Comparison of ENCODE assay signal across 8 mouse cellular contexts in the genomic region with DNA sequence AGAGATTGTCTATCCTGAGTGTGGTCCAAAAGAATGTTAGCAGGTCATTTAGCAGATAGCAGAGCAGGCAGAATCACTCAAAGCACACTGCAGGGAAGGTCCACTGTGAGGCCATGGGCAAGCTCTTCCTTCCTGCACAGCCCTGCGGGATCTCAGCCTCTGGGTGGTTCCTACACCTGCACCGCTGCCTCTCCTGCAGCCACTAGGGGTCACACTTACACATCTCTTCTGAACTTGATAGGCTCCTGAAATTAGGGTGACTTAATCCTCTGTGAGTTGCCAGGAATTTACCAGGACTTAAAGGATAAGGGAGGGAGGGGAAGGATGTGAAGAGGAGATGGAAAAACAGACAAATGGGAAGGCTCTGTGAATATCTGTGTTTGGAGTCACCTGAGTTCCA.
DNase-seq lines count a peak whose midpoint lies in the region; ATAC-seq and TF ChIP-seq lines count a peak whose summit lies in the region.

No protein-coding gene starts in this region.

- no peak overlapping the region for H3K4me2 ChIP-seq in heart, embryonic 15.5 days
- no peak overlapping the region for H3K4me2 ChIP-seq in kidney, postnatal 0 days (ENCODE audit: low read length)
- H3K4me2 ChIP-seq in limb, embryonic 14.5 days (replicated peaks; ENCODE audit: low read depth, low read length, severe bottlenecking), result no peak overlapping the region

- TF ChIP-seq POLR2A in spleen, adult 2 months (IDR thresholded peaks at IDR 0.05; ENCODE audit: low read depth, low read length), result no peak
- no peak for TF ChIP-seq POLR2A in limb, embryonic 14.5 days (IDR thresholded peaks at IDR 0.05; ENCODE audit: borderline replicate concordance, extremely low read depth, insufficient read depth, insufficient read length)

- H3K27ac ChIP-seq in spleen, adult 2 months (ENCODE audit: insufficient read depth, low read length), result no peak overlapping the region
- H3K27ac ChIP-seq in heart, embryonic 15.5 days, result no peak overlapping the region
- H3K27ac ChIP-seq in kidney, postnatal 0 days, result no peak overlapping the region
- no peak overlapping the region for H3K27ac ChIP-seq in limb, embryonic 14.5 days (replicated peaks; ENCODE audit: low read depth, low read length)

- H3K36me3 ChIP-seq in spleen, adult 2 months (ENCODE audit: control insufficient read depth, insufficient read depth, low read length), result no peaks in the 10 kb centered on the region
- H3K36me3 ChIP-seq in heart, embryonic 15.5 days, result no peaks in the 10 kb centered on the region
- H3K36me3 ChIP-seq in kidney, postnatal 0 days (ENCODE audit: insufficient read depth, low read length), result no peaks in the 10 kb centered on the region
- H3K36me3 ChIP-seq in limb, embryonic 14.5 days (ENCODE audit: control insufficient read depth, insufficient read depth, low read length), result no peaks in the 10 kb centered on the region

- H3K4me3 ChIP-seq in spleen, adult 2 months (ENCODE audit: extremely low read depth, insufficient read depth, insufficient read length), result no peak overlapping the region
- no peak overlapping the region for H3K4me3 ChIP-seq in heart, embryonic 15.5 days
- H3K4me3 ChIP-seq in kidney, postnatal 0 days (replicated peaks; ENCODE audit: low read depth, low read length), result no peak overlapping the region
- H3K4me3 ChIP-seq in limb, embryonic 14.5 days (replicated peaks; ENCODE audit: low read length), result no peak overlapping the region

- no peaks in the 10 kb centered on the region for H3K27me3 ChIP-seq in spleen, adult 2 months (ENCODE audit: control insufficient read depth, insufficient read depth, low read length)
- no peaks in the 10 kb centered on the region for H3K27me3 ChIP-seq in heart, embryonic 15.5 days
- H3K27me3 ChIP-seq in kidney, postnatal 0 days (ENCODE audit: insufficient read depth, low read length), result no peaks in the 10 kb centered on the region
- H3K27me3 ChIP-seq in limb, embryonic 14.5 days (ENCODE audit: control insufficient read depth, insufficient read depth, low read length), result no peaks in the 10 kb centered on the region

- peak in 1 of 2 experiments; percentile 7 for DNase-seq in spleen, adult 2 months (ENCODE audit: low read depth in 1 of 2, low spot score in 2 of 2)
- no peak for DNase-seq in spleen, adult 12 weeks (ENCODE audit: low spot score)
- DNase-seq in cerebellum, postnatal 4 days (ENCODE audit: low spot score in 2 of 2), result peak; percentile 31 to 64
- peak; percentile 79 for DNase-seq in kidney, postnatal 0 days (ENCODE audit: low spot score)
- DNase-seq in limb, embryonic 14.5 days (ENCODE audit: low spot score), result peak; percentile 46
- peak; percentile 2 to 3 for DNase-seq in natural killer cell, adult 2 months (ENCODE audit: low spot score in 2 of 2)
- DNase-seq in thymus, adult 18-20 months, result peak; percentile 3 to 16

- H3K9ac ChIP-seq in heart, embryonic 15.5 days, result no peak overlapping the region
- no peak overlapping the region for H3K9ac ChIP-seq in kidney, postnatal 0 days (ENCODE audit: low read depth, low read length)
- H3K9ac ChIP-seq in limb, embryonic 14.5 days (ENCODE audit: low read depth, low read length, severe bottlenecking), result no peak overlapping the region

- peak; percentile 7; the same call in 1 of the 2 replicates for TF ChIP-seq CTCF in spleen, adult 2 months (IDR thresholded peaks at IDR 0.05; ENCODE audit: extremely low read depth, insufficient read depth, insufficient read length, insufficient replicate concordance)
- peak; percentile 87 for TF ChIP-seq CTCF in kidney, postnatal 0 days (IDR thresholded peaks at IDR 0.05; ENCODE audit: low read depth)

- 0 out of 2 replicates have a peak, but pooled peaks have one; percentile 35 for ATAC-seq in heart, embryonic 15.5 days (replicated peaks; ENCODE audit: insufficient number of reproducible peaks, insufficient read depth, low FRiP score, low read depth)
- peak; percentile 74; the same call in 1 of the 2 replicates for ATAC-seq in kidney, postnatal 0 days (replicated peaks; ENCODE audit: low FRiP score, low read depth)
- no peak for ATAC-seq in limb, embryonic 14.5 days (ENCODE audit: low FRiP score, low read depth)

- 7% methylated on average over 2 of the region's 2 CpGs for WGBS in spleen, adult 2 months
- 5% methylated on average over 2 of the region's 2 CpGs for WGBS in heart, embryonic 15.5 days
- 4% methylated on average over 2 of the region's 2 CpGs for WGBS in kidney, postnatal 0 days
- WGBS in limb, embryonic 14.5 days, result 9% methylated on average over 2 of the region's 2 CpGs

- no peaks in the 10 kb centered on the region for H3K9me3 ChIP-seq in heart, embryonic 15.5 days (replicated peaks)
- H3K9me3 ChIP-seq in kidney, postnatal 0 days (replicated peaks; ENCODE audit: low read length), result no peaks in the 10 kb centered on the region
- no peaks in the 10 kb centered on the region for H3K9me3 ChIP-seq in limb, embryonic 14.5 days (ENCODE audit: control insufficient read depth, low read length)

- H3K4me1 ChIP-seq in spleen, adult 2 months (ENCODE audit: control insufficient read depth, insufficient read depth, insufficient read length), result no peaks in the 10 kb centered on the region
- no peaks in the 10 kb centered on the region for H3K4me1 ChIP-seq in heart, embryonic 15.5 days (replicated peaks)
- H3K4me1 ChIP-seq in kidney, postnatal 0 days (replicated peaks; ENCODE audit: insufficient read depth, low read length), result no peaks in the 10 kb centered on the region
- no peaks in the 10 kb centered on the region for H3K4me1 ChIP-seq in limb, embryonic 14.5 days (ENCODE audit: control insufficient read depth, insufficient read depth, low read length)
